Mouse (Mus musculus) midbrain, embryonic 10.5 days (tissue): ENCODE results near the gene Ap1s2. TPM values are rescaled to one million over a fixed set of nuclear protein-coding genes. Genes with fewer than 3 reads are reported as not detected.

Experiments
- DNase-seq: peaks from one replicate; pipeline ENCODE4 v3.0.0-alpha.2; 2017; ENCODE audit warnings: low spot score
- H3K27ac ChIP-seq: fragments of 300-500 bp; sonication (generic); replicated peaks from 2 replicates; pipeline ENCODE4 v1.5.1; 2016; ENCODE audit warnings: mild to moderate bottlenecking
- H3K27me3 ChIP-seq: fragments of 300-500 bp; sonication (generic); 2 replicates; pipeline ENCODE4 v1.6.1; 2016; ENCODE audit warnings: low read depth, mild to moderate bottlenecking; ENCODE audit not compliant: poor library complexity, severe bottlenecking
- H3K36me3 ChIP-seq: fragments of 300-500 bp; sonication (generic); 2 replicates; pipeline ENCODE4 v1.6.1; 2016; ENCODE audit warnings: mild to moderate bottlenecking, moderate library complexity
- H3K4me1 ChIP-seq: fragments of 300-500 bp; sonication (generic); 2 replicates; pipeline ENCODE4 v1.6.1; 2016
- H3K4me3 ChIP-seq: fragments of 300-500 bp; sonication (generic); 2 replicates; pipeline ENCODE4 v1.5.1; 2016; ENCODE audit warnings: mild to moderate bottlenecking, moderate library complexity
- H3K9me3 ChIP-seq: fragments of 300-500 bp; sonication (generic); replicated peaks from 2 replicates; pipeline ENCODE4 v1.6.1; 2016; ENCODE audit warnings: mild to moderate bottlenecking
- WGBS: fragments of 180-500 bp; shearing (Covaris S2); methylation state at CpG from one replicate; pipeline ENCODE4 v1.1.7; 2016; 5-methylcytosine and 5-hydroxymethylcytosine counted together
- polyA plus RNA-seq: library from polyadenylated mRNA; unstranded; fragments of >200 nt; fragmentation: Nextera tagmentation; extraction: Ambion mirVana; gene quantifications from 2 replicates; pipeline ENCODE4 v1.2.1, GENCODE M21; 2016

Ap1s2 gene
- 30.7 and 32.0 TPM in 2 replicates for polyA plus RNA-seq

GRCm38 (mm10) chrX:163908337-163909250 lies at the start of gene Ap1s2:
Gene Ap1s2 (plus strand): TSS chrX:163909017.
- Histone ChIP-seq H3K4me3 (peak within 1 kb of the TSS; percentile 67), H3K4me1 (no peaks in the 10 kb centered on the region; the same call in 1 of the 2 replicates), H3K36me3 (peaks cover 5% of the 10 kb centered on the region; the same call in 1 of the 2 replicates), H3K27ac (peak within 1 kb of the TSS; percentile 91), H3K9me3 (peaks cover 10% of the 10 kb centered on the region), H3K27me3 (peaks cover 61% of the 10 kb centered on the region)
- DNase-seq: peak; percentile 92
- 21% methylated on average over 79 of the region's 80 CpGs for WGBS

GRCm38 (mm10) chrX:163867711-163868379 lies 41.0 kb upstream of the Ap1s2 start:
- Histone ChIP-seq H3K4me1 (peaks cover 5% of the 10 kb centered on the region; the same call in 1 of the 2 replicates), H3K27me3 (peaks cover 96% of the 10 kb centered on the region), H3K4me3 (no peak overlapping the region), H3K9me3 (no peaks in the 10 kb centered on the region), H3K36me3 (no peaks in the 10 kb centered on the region), H3K27ac (peak overlapping the region; percentile 77; the same call in 1 of the 2 replicates)
- DNase-seq: no peak
- 63% methylated on average over 5 of the region's 5 CpGs for WGBS

DNA sequence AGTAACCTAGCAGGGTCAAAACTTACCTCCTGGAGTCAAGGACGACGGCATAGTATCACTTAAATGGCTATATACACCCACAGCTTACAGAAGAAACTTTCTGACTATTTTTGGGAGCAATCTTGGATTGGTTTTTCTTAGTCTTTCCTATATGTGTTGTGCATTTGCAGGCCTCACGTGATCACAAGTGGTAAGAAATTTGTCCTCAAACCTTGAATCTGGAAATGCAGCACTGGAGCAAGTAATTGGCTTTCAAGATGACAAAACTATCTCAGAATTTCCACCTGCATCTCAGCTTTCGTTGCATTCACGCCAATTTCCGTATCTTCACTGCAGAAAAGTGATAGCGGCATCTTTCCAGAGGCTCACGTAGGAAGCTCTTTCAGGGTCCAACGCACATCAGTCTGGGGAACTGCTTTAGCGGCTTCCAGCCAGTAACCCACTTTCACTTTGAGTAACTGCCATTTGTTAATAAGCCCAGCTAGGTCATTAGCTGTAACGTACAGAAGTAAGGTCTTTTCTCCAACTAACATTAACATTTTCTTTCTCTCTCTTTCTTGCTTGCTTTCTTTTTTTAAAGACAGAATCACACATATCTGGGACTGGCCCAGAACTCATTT lies 40.0 kb upstream of the Ap1s2 start:
- Histone ChIP-seq H3K4me3 (no peak overlapping the region), H3K9me3 (no peaks in the 10 kb centered on the region), H3K36me3 (no peaks in the 10 kb centered on the region), H3K27ac (no peak overlapping the region), H3K4me1 (peaks cover 5% of the 10 kb centered on the region; the same call in 1 of the 2 replicates), H3K27me3 (peaks cover 98% of the 10 kb centered on the region)
- no peak for DNase-seq
- WGBS: 82% methylated on average over 11 of the region's 11 CpGs

GRCm38 (mm10) chrX:163875932-163876331 lies 32.9 kb upstream of the Ap1s2 start:
- Histone ChIP-seq H3K27me3 (peaks cover 97% of the 10 kb centered on the region), H3K4me3 (no peak overlapping the region)

GRCm38 (mm10) chrX:163876636-163877035 lies 32.2 kb upstream of the Ap1s2 start:
- no peaks in the 10 kb centered on the region for H3K4me1 ChIP-seq
- H3K27me3 ChIP-seq: peaks cover 96% of the 10 kb centered on the region
- WGBS: 66% methylated on average over 3 of the region's 4 CpGs
- no peak overlapping the region for H3K4me3 ChIP-seq
- no peak overlapping the region for H3K27ac ChIP-seq
- DNase-seq: no peak
- no peaks in the 10 kb centered on the region for H3K36me3 ChIP-seq
- no peaks in the 10 kb centered on the region for H3K9me3 ChIP-seq

More at GRCm38 (mm10) chrX:163875932-163876331, 32.9 kb upstream of the Ap1s2 start:
- WGBS: 80% methylated on average over 3 of the region's 3 CpGs
- H3K4me1 ChIP-seq: no peaks in the 10 kb centered on the region
- DNase-seq: no peak
- H3K9me3 ChIP-seq: no peaks in the 10 kb centered on the region
- H3K27ac ChIP-seq: no peak overlapping the region
- no peaks in the 10 kb centered on the region for H3K36me3 ChIP-seq

GRCm38 (mm10) chrX:163879039-163879438 lies 29.8 kb upstream of the Ap1s2 start:
- H3K4me3 ChIP-seq: no peak overlapping the region
- DNase-seq: no peak
- no peaks in the 10 kb centered on the region for H3K9me3 ChIP-seq
- no peaks in the 10 kb centered on the region for H3K36me3 ChIP-seq
- H3K4me1 ChIP-seq: no peaks in the 10 kb centered on the region
- WGBS: 80% methylated on average over 6 of the region's 6 CpGs
- H3K27ac ChIP-seq: no peak overlapping the region
- H3K27me3 ChIP-seq: peaks cover 96% of the 10 kb centered on the region

DNA sequence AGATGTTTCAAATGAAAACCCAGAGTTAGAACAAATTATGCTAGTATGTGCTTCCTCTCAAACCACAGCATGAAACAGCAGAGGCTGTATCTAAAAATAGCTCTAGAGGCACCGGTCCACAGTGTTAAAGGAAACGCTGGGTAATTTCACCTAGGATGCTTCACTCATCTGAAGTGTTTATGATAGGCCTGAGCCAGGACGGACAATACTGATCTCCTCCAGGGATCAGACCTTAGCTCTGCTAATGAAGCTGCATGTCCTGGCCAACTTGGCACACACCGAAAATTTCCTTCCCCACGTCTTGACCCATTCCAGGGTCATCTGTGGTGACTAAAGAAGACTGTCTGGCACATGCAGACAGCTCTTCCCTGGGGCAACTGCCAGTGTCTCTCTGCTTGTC lies 29.4 kb upstream of the Ap1s2 start:
- WGBS: 88% methylated on average over 5 of the region's 5 CpGs
- Histone ChIP-seq H3K36me3 (no peaks in the 10 kb centered on the region), H3K4me3 (no peak overlapping the region), H3K4me1 (no peaks in the 10 kb centered on the region), H3K27ac (no peak overlapping the region), H3K27me3 (peaks cover 96% of the 10 kb centered on the region), H3K9me3 (no peaks in the 10 kb centered on the region)
- no peak for DNase-seq

DNA sequence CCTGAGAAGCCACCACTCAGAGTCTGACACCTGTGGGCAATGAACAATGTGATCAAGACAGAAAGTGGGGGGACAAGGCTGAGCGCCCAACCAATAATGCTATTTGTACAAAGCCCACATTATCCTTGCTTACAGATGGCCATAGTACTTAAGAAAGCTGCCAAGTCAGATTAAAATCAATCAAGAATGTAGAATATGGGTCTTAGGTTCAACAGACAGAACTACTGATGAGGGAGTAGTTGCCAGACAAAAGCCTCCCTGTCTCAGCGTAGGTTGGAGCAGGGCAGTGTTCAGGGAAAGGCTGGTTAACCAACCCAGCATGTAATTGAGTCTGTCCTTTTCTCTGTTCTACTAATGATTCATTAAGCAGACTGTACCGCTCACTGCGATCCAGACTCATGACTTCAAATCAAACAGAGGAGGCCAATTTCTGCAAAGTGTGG lies 23.3 kb upstream of the Ap1s2 start:
- Histone ChIP-seq H3K9me3 (no peaks in the 10 kb centered on the region), H3K36me3 (no peaks in the 10 kb centered on the region), H3K27ac (no peak overlapping the region), H3K4me3 (no peak overlapping the region), H3K4me1 (no peaks in the 10 kb centered on the region), H3K27me3 (peaks cover 75% of the 10 kb centered on the region)
- DNase-seq: no peak
- WGBS: 76% methylated on average over 4 of the region's 4 CpGs

- no peaks in the 10 kb centered on the region for H3K36me3 ChIP-seq
- H3K4me1 ChIP-seq: no peaks in the 10 kb centered on the region
- no peak overlapping the region for H3K27ac ChIP-seq
- H3K27me3 ChIP-seq: peaks cover 95% of the 10 kb centered on the region
- no peak overlapping the region for H3K4me3 ChIP-seq
- 82% methylated on average over 1 of the region's 1 CpGs for WGBS
- no peaks in the 10 kb centered on the region for H3K9me3 ChIP-seq
- DNase-seq: no peak
These were observed 11.5 kb upstream of the Ap1s2 start for GRCm38 (mm10) chrX:163897354-163897753.

- Histone ChIP-seq H3K36me3 (no peaks in the 10 kb centered on the region), H3K4me1 (no peaks in the 10 kb centered on the region), H3K27ac (no peak overlapping the region), H3K9me3 (no peaks in the 10 kb centered on the region), H3K27me3 (peaks cover 98% of the 10 kb centered on the region), H3K4me3 (no peak overlapping the region)
- DNase-seq: no peak
- 75% methylated on average over 5 of the region's 5 CpGs for WGBS
These were observed 9.3 kb upstream of the Ap1s2 start for GRCm38 (mm10) chrX:163899431-163900020.

GRCm38 (mm10) chrX:163906861-163907260 lies 2.0 kb upstream of the Ap1s2 start:
- Histone ChIP-seq H3K27me3 (peaks cover 67% of the 10 kb centered on the region), H3K4me3 (no peak overlapping the region), H3K9me3 (peaks cover 10% of the 10 kb centered on the region), H3K4me1 (no peaks in the 10 kb centered on the region; the same call in 1 of the 2 replicates), H3K27ac (no peak overlapping the region), H3K36me3 (no peaks in the 10 kb centered on the region)
- WGBS: 92% methylated on average over 2 of the region's 2 CpGs
- no peak for DNase-seq

- DNase-seq: no peak
- H3K27me3 ChIP-seq: peaks cover 61% of the 10 kb centered on the region
These were observed 847 bp upstream of the Ap1s2 start for GRCm38 (mm10) chrX:163908003-163908336.

More at GRCm38 (mm10) chrX:163908003-163908336, 847 bp upstream of the Ap1s2 start:
- Histone ChIP-seq H3K27ac (peak overlapping the region; percentile 91), H3K9me3 (peaks cover 10% of the 10 kb centered on the region), H3K4me3 (peak overlapping the region; percentile 67), H3K4me1 (no peaks in the 10 kb centered on the region; the same call in 1 of the 2 replicates), H3K36me3 (no peaks in the 10 kb centered on the region; the same call in 1 of the 2 replicates)
- 26% methylated on average over 8 of the region's 8 CpGs for WGBS
